Mouse (Mus musculus) lung, adult 2 months (tissue): Measurements from ENCODE around the gene Ccpg1os. TPM values are rescaled to one million over a fixed set of nuclear protein-coding genes. Genes with fewer than 3 reads are reported as not detected.

Source experiments
- DNase-seq: peaks from one replicate; pipeline ENCODE4 v3.0.0; 2022
- H3K4me1 ChIP-seq: fragments of 200-500 bp; 2 replicates; pipeline ENCODE4 v1.6.1; 2011; ENCODE audit warnings: low read length; ENCODE audit not compliant: control insufficient read depth, insufficient read depth
- H3K4me3 ChIP-seq: fragments of 200-500 bp; replicated peaks from 2 replicates; pipeline ENCODE3; 2011; ENCODE audit warnings: low read depth, mild to moderate bottlenecking, control low read depth, low read length; ENCODE audit errors: extremely low read depth
- CTCF ChIP-seq: fragments of 200-500 bp; IDR thresholded peaks from 2 replicates; pipeline ENCODE4 v1.5.1; 2011; ENCODE audit warnings: mild to moderate bottlenecking, low read length, control low read depth; ENCODE audit not compliant: insufficient read depth
- POLR2A ChIP-seq: fragments of 200-500 bp; IDR thresholded peaks from 2 replicates; pipeline ENCODE4 v1.6.1; 2011; ENCODE audit warnings: low read depth, mild to moderate bottlenecking, control low read depth, low read length, borderline replicate concordance; ENCODE audit errors: extremely low read depth
- WGBS: fragments of 180-500 bp; shearing (Covaris S2); methylation state at CpG from one replicate; pipeline ENCODE4 v1.1.7; 2018; 5-methylcytosine and 5-hydroxymethylcytosine counted together
- polyA plus RNA-seq: library from polyadenylated mRNA; depleted of rRNA; stranded (reverse); fragments of >200 nt; gene quantifications from 2 replicates; pipeline ENCODE4 v1.2.3, GENCODE M21; 2012

Gene Ccpg1os
- polyA plus RNA-seq, 1 experiment, result 21.1 TPM

- no peaks in the 10 kb centered on the region for H3K4me1 ChIP-seq
- DNase-seq, result peak; percentile 79
- peak; percentile 56; the same call in 1 of the 2 replicates for TF ChIP-seq POLR2A
- TF ChIP-seq CTCF, result no peak
- WGBS, result 2% methylated on average over 43 of the region's 43 CpGs
- peak within 1 kb of the TSS; percentile 80 for H3K4me3 ChIP-seq
Measured at GRCm38 (mm10) chr9:72958521-72959450, 26.4 kb downstream of the Ccpg1os start, which contains the start of the genes Dyx1c1 and Gm44503. Dyx1c1 (plus strand) TSS chr9:72958785. Gm44503 (plus strand) TSS chr9:72958852.

GRCm38 (mm10) chr9:72955546-72955945 lies 29.6 kb downstream of the Ccpg1os start:
- Histone ChIP-seq H3K4me3 (no peak overlapping the region), H3K4me1 (no peaks in the 10 kb centered on the region)
- WGBS, result 10% methylated on average over 1 of the region's 1 CpGs
- TF ChIP-seq CTCF (peak; percentile 82), POLR2A (no peak)
- DNase-seq, result peak; percentile 43

- no peak for TF ChIP-seq POLR2A
- TF ChIP-seq CTCF, result peak; percentile 38; the same call in 1 of the 2 replicates
- Histone ChIP-seq H3K4me3 (no peak overlapping the region), H3K4me1 (no peaks in the 10 kb centered on the region)
- 45% methylated on average over 2 of the region's 2 CpGs for WGBS
- no peak for DNase-seq
Measured at GRCm38 (mm10) chr9:72954746-72955145, 30.4 kb downstream of the Ccpg1os start.

GRCm38 (mm10) chr9:72949572-72949971 lies 35.6 kb downstream of the Ccpg1os start:
- 72% methylated on average over 7 of the region's 7 CpGs for WGBS
- H3K4me3 ChIP-seq, result no peak overlapping the region
- no peak for DNase-seq
- no peak for TF ChIP-seq CTCF
- TF ChIP-seq POLR2A, result no peak
- H3K4me1 ChIP-seq, result no peaks in the 10 kb centered on the region

- no peak for TF ChIP-seq CTCF
- TF ChIP-seq POLR2A, result no peak
- WGBS, result 98% methylated on average over 1 of the region's 1 CpGs
Measured at GRCm38 (mm10) chr9:72947010-72947409, 38.2 kb downstream of the Ccpg1os start.

GRCm38 (mm10) chr9:72944286-72944685 lies 40.9 kb downstream of the Ccpg1os start:
- no peaks in the 10 kb centered on the region for H3K4me1 ChIP-seq
- no peak for DNase-seq
- no peak overlapping the region for H3K4me3 ChIP-seq
- WGBS, result 89% methylated on average over 13 of the region's 13 CpGs
- TF ChIP-seq POLR2A, result no peak
- no peak for TF ChIP-seq CTCF

More at GRCm38 (mm10) chr9:72947010-72947409, 38.2 kb downstream of the Ccpg1os start:
- DNase-seq, result no peak
- H3K4me3 ChIP-seq, result no peak overlapping the region
- no peaks in the 10 kb centered on the region for H3K4me1 ChIP-seq

- TF ChIP-seq POLR2A, result no peak
- TF ChIP-seq CTCF, result 0 out of 2 replicates have a peak, but pooled peaks have one; percentile 11
- Histone ChIP-seq H3K4me3 (no peak overlapping the region), H3K4me1 (no peaks in the 10 kb centered on the region)
- 59% methylated on average over 3 of the region's 3 CpGs for WGBS
- DNase-seq, result no peak
Measured at GRCm38 (mm10) chr9:72943424-72943823, 41.8 kb downstream of the Ccpg1os start.

GRCm38 (mm10) chr9:72936301-72936700 lies 48.9 kb downstream of the Ccpg1os start:
- no peaks in the 10 kb centered on the region for H3K4me1 ChIP-seq

GRCm38 (mm10) chr9:72935309-72935708 lies 49.9 kb downstream of the Ccpg1os start:
- TF ChIP-seq CTCF (no peak), POLR2A (no peak)
- Histone ChIP-seq H3K4me3 (no peak overlapping the region), H3K4me1 (no peaks in the 10 kb centered on the region)
- no peak for DNase-seq
- 91% methylated on average over 4 of the region's 4 CpGs for WGBS

More at GRCm38 (mm10) chr9:72936301-72936700, 48.9 kb downstream of the Ccpg1os start:
- H3K4me3 ChIP-seq, result no peak overlapping the region
- TF ChIP-seq POLR2A, result no peak
- no peak for TF ChIP-seq CTCF
- 65% methylated on average over 2 of the region's 2 CpGs for WGBS
- DNase-seq, result no peak
